Mouse (Mus musculus) forebrain, embryonic 14.5 days (tissue): ENCODE results near the gene Gstm4. TPM values are rescaled to one million over a fixed set of nuclear protein-coding genes. Genes with fewer than 3 reads are reported as not detected.

Source experiments
- ATAC-seq: fragments of 200-750 bp; cut with Nextera tagmentation; 2 replicates; pipeline ENCODE4 v1.8.0; 2017; ENCODE audit warnings: mild to moderate bottlenecking, moderate library complexity
- DNase-seq: peaks from one replicate; pipeline ENCODE4 v3.0.0-alpha.2; 2015; ENCODE audit warnings: low spot score
- H3K27ac ChIP-seq: fragments of 300-500 bp; sonication (generic); 2 replicates; pipeline ENCODE4 v1.5.1; 2014; ENCODE audit warnings: low read depth, mild to moderate bottlenecking, control low read depth, low read length, moderate library complexity
- H3K27me3 ChIP-seq: fragments of 300-500 bp; sonication (generic); replicated peaks from 2 replicates; pipeline ENCODE4 v1.6.1; 2014; ENCODE audit warnings: low read length, control low read depth, mixed read lengths; ENCODE audit not compliant: control insufficient read depth, insufficient read depth
- H3K36me3 ChIP-seq: fragments of 300-500 bp; sonication (generic); 2 replicates; pipeline ENCODE4 v1.6.1; 2014; ENCODE audit warnings: low read length, control low read depth; ENCODE audit not compliant: control insufficient read depth, insufficient read depth
- H3K4me1 ChIP-seq: fragments of 300-500 bp; sonication (generic); 2 replicates; pipeline ENCODE4 v1.6.1; 2014; ENCODE audit warnings: antibody characterized with exemption, low read length, control low read depth; ENCODE audit not compliant: control insufficient read depth, insufficient read depth
- H3K4me2 ChIP-seq: fragments of 300-500 bp; sonication (generic); 2 replicates; pipeline ENCODE4 v1.6.1; 2014; ENCODE audit warnings: mild to moderate bottlenecking, control low read depth, low read length
- H3K4me3 ChIP-seq: fragments of 300-500 bp; sonication (generic); 2 replicates; pipeline ENCODE4 v1.5.1; 2014; ENCODE audit warnings: low read depth, low read length, control low read depth
- H3K9ac ChIP-seq: fragments of 300-500 bp; sonication (generic); 2 replicates; pipeline ENCODE4 v1.6.1; 2014; ENCODE audit warnings: mild to moderate bottlenecking, low read length, control low read depth, moderate library complexity
- H3K9me3 ChIP-seq: fragments of 300-500 bp; sonication (generic); replicated peaks from 2 replicates; pipeline ENCODE4 v1.6.1; 2016; ENCODE audit warnings: low read length, control low read depth, mixed read lengths; ENCODE audit not compliant: control insufficient read depth
- WGBS: fragments of 180-500 bp; shearing (Covaris S2); extraction: QIAGEN DNeasy Blood & Tissue Kit; methylation state at CpG from one replicate; pipeline ENCODE4 v1.1.7; 2014; 5-methylcytosine and 5-hydroxymethylcytosine counted together
- polyA plus RNA-seq: library from polyadenylated mRNA; unstranded; fragments of >200 nt; fragmentation: Nextera tagmentation; extraction: Ambion mirVana; gene quantifications from 2 replicates; pipeline ENCODE4 v1.2.1, GENCODE M21; 2014

Gstm4 gene
- polyA plus RNA-seq, result 15.3 and 17.6 TPM in 2 replicates

DNA sequence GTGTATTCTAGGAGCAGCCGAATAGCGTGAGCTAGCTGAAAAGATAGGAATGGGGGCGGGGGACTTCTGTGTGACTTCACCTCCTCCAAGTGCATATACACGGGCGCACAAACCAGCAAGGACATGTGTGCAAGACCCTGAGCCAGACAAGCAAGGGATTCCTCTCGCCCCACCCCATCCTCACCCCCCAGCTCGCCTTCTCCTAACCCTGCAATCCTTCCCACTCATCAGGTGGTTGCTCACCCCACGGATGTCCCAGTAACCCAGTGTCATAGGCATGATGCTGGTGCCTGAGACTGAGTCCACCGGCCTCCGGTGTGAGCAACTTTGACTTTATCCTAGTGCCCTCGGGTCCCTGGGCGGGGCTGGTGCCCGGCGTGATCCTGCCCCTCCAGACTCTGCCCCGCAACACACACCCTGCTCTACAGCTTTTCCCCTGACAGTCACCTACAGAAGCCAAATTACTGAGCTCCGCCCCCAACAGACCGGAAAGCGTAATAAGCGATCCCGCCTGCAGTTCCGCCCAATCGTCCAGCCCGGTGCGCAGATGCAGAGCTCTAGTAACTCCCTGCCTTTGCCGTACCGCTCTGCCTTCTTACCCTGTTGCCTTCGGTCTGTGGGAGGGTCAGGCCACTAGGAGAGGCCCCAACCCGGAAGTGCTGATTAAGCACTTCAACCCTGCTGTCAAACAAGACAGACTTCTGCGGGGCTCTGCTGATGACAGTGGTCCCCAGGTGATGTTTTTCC, at the start of gene Gstm4:
TSS of gene Gstm4 (minus strand) at position 501 of the 747 bp plus-strand sequence.
- Histone ChIP-seq H3K36me3 (no peaks in the 10 kb centered on the region), H3K4me3 (peak within 1 kb of the TSS; percentile 46), H3K9me3 (no peaks in the 10 kb centered on the region), H3K4me2 (peak within 1 kb of the TSS; percentile 76), H3K27ac (0 out of 2 replicates have a peak within 1 kb of the TSS, but pooled peaks have one; percentile 27), H3K9ac (peak within 1 kb of the TSS; percentile 68), H3K27me3 (no peaks in the 10 kb centered on the region), H3K4me1 (peaks cover 6% of the 10 kb centered on the region; the same call in 1 of the 2 replicates)
- peak; percentile 83 for DNase-seq
- 7% methylated on average over 29 of the region's 29 CpGs for WGBS
- ATAC-seq, result peak; percentile 93

DNA sequence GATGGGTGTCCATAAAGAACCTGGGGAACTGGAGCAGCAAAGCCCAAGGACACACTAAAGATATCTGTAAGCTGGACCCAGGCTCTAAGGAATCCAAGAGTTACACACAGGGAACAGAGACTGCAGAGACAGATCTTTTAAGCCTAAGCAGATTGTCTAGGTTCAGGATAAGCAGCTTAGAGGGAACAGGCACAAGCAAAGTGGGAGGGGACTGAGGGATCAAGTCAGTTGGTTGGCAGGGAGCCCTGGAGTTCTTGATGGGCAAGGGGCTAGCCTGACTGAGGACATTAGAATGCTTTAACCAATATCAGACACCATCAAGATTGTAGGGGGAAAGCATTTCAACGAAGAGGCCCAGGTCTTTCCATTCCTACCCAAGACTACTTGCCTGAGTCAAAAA, 49.5 kb upstream of the Gstm4 start:
- H3K9me3 ChIP-seq, result no peaks in the 10 kb centered on the region
- no peak overlapping the region for H3K4me2 ChIP-seq
- H3K4me3 ChIP-seq, result no peak overlapping the region
- no peaks in the 10 kb centered on the region for H3K36me3 ChIP-seq
- ATAC-seq (no peak), DNase-seq (no peak)
- H3K27ac ChIP-seq, result no peak overlapping the region
- no peaks in the 10 kb centered on the region for H3K27me3 ChIP-seq
- 71% methylated on average over 1 of the region's 1 CpGs for WGBS
- no peak overlapping the region for H3K9ac ChIP-seq
- no peaks in the 10 kb centered on the region for H3K4me1 ChIP-seq

DNA sequence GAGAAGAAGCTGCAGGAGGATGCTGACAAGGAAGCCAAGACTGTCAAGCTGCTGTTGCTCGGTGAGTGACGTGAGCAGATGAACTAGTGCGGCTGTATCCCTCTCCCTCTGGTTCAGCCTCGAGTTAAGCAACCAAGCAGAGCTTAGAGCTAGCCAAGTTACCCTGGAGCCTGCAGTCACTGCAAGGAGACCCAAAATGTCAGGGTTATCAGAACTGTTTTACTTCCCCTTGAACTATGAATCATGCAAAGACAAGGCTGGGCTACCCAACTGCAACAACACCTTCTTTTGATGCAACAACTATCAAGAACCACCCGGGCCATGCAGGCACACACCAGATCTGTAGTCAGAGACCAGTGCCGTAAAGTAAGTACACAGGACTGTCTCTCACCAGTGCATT, 48.6 kb upstream of the Gstm4 start:
- no peak overlapping the region for H3K27ac ChIP-seq
- WGBS, result 44% methylated on average over 6 of the region's 6 CpGs
- ATAC-seq, result no peak
- no peaks in the 10 kb centered on the region for H3K9me3 ChIP-seq
- H3K4me1 ChIP-seq, result peaks cover 3% of the 10 kb centered on the region; the same call in 1 of the 2 replicates
- no peak overlapping the region for H3K9ac ChIP-seq
- H3K36me3 ChIP-seq, result no peaks in the 10 kb centered on the region
- H3K27me3 ChIP-seq, result no peaks in the 10 kb centered on the region
- no peak for DNase-seq
- no peak overlapping the region for H3K4me2 ChIP-seq
- H3K4me3 ChIP-seq, result no peak overlapping the region

DNA sequence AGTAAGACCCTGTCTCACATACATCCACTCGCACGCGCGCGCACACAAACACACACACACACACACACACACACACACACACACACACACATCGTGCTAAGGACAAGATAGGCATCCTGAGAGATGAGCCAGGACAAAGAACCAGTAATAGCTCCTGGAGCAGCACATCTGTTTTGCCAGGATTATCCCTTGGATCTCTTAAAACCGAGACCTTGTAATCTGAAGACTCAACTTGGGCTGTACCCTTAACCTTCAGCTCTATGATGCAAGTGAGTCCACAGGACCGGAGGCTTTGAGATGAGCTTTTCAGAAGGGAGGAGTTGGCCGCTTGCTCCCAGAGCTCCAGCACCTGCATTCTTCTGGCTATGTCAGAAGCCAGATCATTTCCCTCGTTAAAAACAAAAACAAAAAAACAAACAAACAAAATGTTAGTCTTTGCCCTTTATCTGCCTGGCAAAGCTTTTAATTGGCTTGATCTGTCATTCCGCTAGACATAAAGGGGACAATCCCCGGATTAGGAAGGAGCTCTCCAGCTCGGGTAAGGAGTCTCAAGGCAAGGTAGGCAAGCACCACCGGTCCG, 47.9 kb upstream of the Gstm4 start, which contains the start of gene Gnat2:
TSS of gene Gnat2 (plus strand) at position 254 of the 580 bp plus-strand sequence.
- DNase-seq (no peak), ATAC-seq (no peak)
- Histone ChIP-seq H3K27me3 (no peaks in the 10 kb centered on the region), H3K4me1 (peaks cover 3% of the 10 kb centered on the region; the same call in 1 of the 2 replicates), H3K4me2 (no peak within 1 kb of the TSS), H3K27ac (no peak within 1 kb of the TSS), H3K9ac (no peak within 1 kb of the TSS), H3K9me3 (no peaks in the 10 kb centered on the region), H3K4me3 (no peak within 1 kb of the TSS), H3K36me3 (no peaks in the 10 kb centered on the region)
- 50% methylated on average over 15 of the region's 15 CpGs for WGBS

DNA sequence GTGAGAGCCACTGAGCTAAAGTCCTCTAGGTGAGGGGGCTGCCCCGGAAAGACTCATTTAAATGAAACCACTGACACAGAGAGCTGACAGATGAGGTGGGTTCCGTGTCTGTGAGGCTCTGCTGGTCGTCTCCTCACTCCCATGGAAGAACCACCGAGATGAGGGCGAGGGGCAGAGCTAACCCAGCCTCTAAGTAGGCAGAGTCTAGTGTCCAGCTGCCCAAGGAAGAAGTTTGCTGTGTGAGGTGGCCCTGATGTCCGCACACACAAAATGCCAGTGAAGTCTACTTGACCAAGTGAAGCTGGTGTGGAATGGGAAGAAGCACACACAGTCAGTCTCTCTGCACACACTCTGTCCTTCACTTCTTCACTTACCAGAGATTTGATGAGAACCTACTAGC, 47.3 kb upstream of the Gstm4 start:
- ATAC-seq, result no peak
- no peak overlapping the region for H3K4me2 ChIP-seq
- 79% methylated on average over 6 of the region's 6 CpGs for WGBS

DNA sequence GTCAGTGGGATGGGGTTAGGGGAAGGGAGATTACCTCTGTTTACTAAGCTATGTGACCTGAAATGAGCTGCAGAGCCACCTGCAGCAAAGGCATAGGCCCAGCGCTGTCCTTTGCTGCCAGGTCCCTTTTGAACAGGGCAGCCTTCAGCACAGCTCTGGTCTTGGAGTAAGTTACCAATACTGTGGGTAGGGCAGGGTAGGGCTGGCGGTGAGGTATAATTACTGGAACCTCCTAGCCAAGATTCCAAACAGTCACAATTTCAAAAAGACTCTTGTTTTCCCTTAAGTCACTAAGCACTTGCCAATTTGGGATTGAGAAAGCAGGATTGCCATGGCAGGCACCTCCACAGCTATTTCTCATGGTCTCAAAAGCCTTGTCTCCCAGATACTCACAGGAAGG, 45.9 kb upstream of the Gstm4 start:
- DNase-seq (no peak), ATAC-seq (no peak)
- no peaks in the 10 kb centered on the region for H3K27me3 ChIP-seq
- H3K4me1 ChIP-seq, result peaks cover 11% of the 10 kb centered on the region
- H3K9ac ChIP-seq, result no peak overlapping the region
- H3K36me3 ChIP-seq, result no peaks in the 10 kb centered on the region
- 70% methylated on average over 2 of the region's 2 CpGs for WGBS
- no peak overlapping the region for H3K27ac ChIP-seq
- no peak overlapping the region for H3K4me3 ChIP-seq
- no peaks in the 10 kb centered on the region for H3K9me3 ChIP-seq
- H3K4me2 ChIP-seq, result no peak overlapping the region

More for the DNA sequence above, 47.3 kb upstream of the Gstm4 start:
- Histone ChIP-seq H3K27ac (no peak overlapping the region), H3K4me3 (no peak overlapping the region), H3K4me1 (peaks cover 3% of the 10 kb centered on the region; the same call in 1 of the 2 replicates), H3K27me3 (no peaks in the 10 kb centered on the region), H3K36me3 (no peaks in the 10 kb centered on the region), H3K9ac (no peak overlapping the region), H3K9me3 (no peaks in the 10 kb centered on the region)
- DNase-seq, result no peak

DNA sequence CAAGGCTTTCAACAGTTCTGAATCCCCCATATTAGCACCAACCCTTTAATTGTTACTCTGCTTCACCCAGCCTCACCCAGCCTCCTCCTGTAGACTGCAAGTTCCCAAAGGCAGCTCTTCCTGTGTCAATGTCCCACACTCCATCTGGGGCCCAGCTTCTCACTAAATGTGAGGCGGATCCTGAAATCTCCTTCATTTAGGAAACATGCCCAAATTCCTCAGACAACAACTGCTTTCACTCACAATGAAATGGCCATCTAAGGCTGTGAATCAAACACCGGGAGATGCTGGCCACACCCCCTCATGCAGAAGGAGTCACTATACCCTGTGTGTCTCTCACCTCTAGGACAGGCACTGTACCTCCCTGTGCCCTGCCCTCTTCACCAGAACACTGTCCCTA, 45.2 kb upstream of the Gstm4 start:
- Histone ChIP-seq H3K4me2 (no peak overlapping the region), H3K27ac (no peak overlapping the region), H3K9me3 (no peaks in the 10 kb centered on the region), H3K27me3 (no peaks in the 10 kb centered on the region), H3K9ac (no peak overlapping the region), H3K4me3 (no peak overlapping the region), H3K36me3 (no peaks in the 10 kb centered on the region), H3K4me1 (peaks cover 11% of the 10 kb centered on the region)
- 34% methylated on average over 2 of the region's 2 CpGs for WGBS
- DNase-seq (no peak), ATAC-seq (no peak)

DNA sequence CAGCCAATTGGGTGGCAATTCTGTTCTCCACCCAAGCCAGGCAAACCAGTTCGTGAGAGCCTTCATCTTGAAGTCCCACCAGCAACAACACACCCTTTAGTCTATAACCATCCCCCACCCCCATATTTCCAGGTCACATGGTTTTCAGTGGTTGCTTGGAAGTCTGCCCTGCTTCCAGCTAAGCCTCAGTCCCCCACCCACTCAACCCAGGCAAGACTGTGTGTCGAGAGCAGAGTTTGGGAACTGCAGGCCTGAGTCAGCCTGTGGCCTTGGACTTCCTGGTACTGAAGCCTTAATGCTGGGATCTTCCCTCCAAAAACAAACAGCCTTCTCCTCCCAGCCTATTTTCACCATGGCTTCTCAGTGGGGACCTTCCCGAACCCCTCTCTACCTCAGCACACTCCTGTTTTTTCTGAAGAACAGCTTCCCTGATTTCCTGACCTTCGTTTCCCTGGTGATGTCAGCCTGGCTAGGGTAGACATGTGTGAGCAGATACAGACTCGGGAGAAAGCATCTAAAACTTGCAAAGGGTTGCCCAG, 44.2 kb upstream of the Gstm4 start:
- Histone ChIP-seq H3K27ac (no peak overlapping the region), H3K9me3 (no peaks in the 10 kb centered on the region), H3K36me3 (no peaks in the 10 kb centered on the region), H3K4me3 (no peak overlapping the region), H3K4me1 (peaks cover 21% of the 10 kb centered on the region), H3K4me2 (no peak overlapping the region), H3K27me3 (no peaks in the 10 kb centered on the region), H3K9ac (no peak overlapping the region)
- DNase-seq (no peak), ATAC-seq (no peak)
- WGBS, result 51% methylated on average over 5 of the region's 5 CpGs

DNA sequence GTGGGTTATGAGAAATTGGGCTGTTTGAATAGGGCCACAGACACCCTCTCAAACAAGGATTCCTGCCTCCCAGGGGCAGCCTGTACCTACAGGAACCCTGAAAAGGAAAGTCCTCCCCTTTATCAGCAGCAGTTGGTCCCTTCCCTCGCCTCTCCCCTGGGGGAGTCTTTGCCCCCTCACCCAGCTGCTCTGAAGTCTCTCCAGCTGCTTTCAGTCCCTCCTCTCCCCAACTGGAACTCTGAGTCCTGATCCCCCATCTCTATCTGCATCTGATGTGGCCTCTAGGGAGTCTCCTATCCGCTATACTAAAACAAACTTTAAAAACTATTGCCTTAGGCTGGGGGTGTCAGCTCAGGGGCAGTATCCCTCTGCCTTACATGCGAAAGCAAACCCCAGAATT, 42.6 kb upstream of the Gstm4 start:
- DNase-seq (no peak), ATAC-seq (no peak)
- H3K9ac ChIP-seq, result no peak overlapping the region
- H3K9me3 ChIP-seq, result no peaks in the 10 kb centered on the region
- WGBS, result 96% methylated on average over 3 of the region's 3 CpGs
- no peaks in the 10 kb centered on the region for H3K27me3 ChIP-seq
- H3K36me3 ChIP-seq, result no peaks in the 10 kb centered on the region
- no peak overlapping the region for H3K4me2 ChIP-seq
- H3K4me1 ChIP-seq, result peaks cover 22% of the 10 kb centered on the region
- no peak overlapping the region for H3K27ac ChIP-seq
- H3K4me3 ChIP-seq, result no peak overlapping the region
